Mouse (Mus musculus): ENCODE results near the gene Cxcl17.

DNA sequence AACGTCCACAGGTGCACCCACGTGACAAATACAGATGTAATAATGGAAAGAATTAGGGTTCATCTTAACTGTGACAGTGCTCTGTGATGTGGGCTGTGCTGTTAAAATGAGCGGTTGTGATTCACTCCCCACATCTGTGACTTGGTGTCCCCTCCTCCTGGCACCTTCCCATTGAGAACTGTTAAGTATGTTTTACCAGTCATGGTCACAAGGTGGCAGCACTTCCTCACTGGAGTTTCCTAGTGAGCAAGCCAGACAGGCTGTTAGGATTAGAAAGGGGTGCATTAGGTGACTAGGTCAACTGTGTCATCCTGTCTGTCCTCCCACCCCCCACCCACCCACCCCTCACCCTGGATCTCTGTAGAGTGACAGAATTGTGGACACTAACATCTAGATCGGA lies 11.7 kb upstream of the Cxcl17 start:
- TF ChIP-seq POLR2AphosphoS2 (IDR thresholded peaks at IDR 0.05; ENCODE audit: insufficient read length, low read depth) (no peak), MYOD1 (IDR thresholded peaks at IDR 0.05; ENCODE audit: control insufficient read depth in 1 of 3, insufficient read length in 2 of 3, low read depth in 2 of 3) (no peak), E2F4 (IDR thresholded peaks at IDR 0.05; ENCODE audit: insufficient read depth) (no peak), MYOG (IDR thresholded peaks at IDR 0.05; ENCODE audit: control insufficient read depth in 1 of 3, insufficient read depth in 1 of 3, insufficient read length in 2 of 3, low read depth in 2 of 3) (no peak), POLR2A (IDR thresholded peaks at IDR 0.05; ENCODE audit: insufficient read length, low read depth) (no peak), MAX (IDR thresholded peaks at IDR 0.05; ENCODE audit: low read depth) (no peak), TCF3 (IDR thresholded peaks at IDR 0.05; ENCODE audit: insufficient read length, low read depth) (no peak), USF1 (IDR thresholded peaks at IDR 0.05; ENCODE audit: low read depth) (no peak), TCF12 (IDR thresholded peaks at IDR 0.05; ENCODE audit: insufficient read depth, poor library complexity, severe bottlenecking) (no peak), SRF (IDR thresholded peaks at IDR 0.05; ENCODE audit: control insufficient read depth, insufficient read length, low read depth) (no peak), CEBPB (IDR thresholded peaks at IDR 0.05; ENCODE audit: insufficient read depth, poor library complexity, severe bottlenecking) (no peak)
